Mouse (Mus musculus): ENCODE data around the gene Trim2.

DNA sequence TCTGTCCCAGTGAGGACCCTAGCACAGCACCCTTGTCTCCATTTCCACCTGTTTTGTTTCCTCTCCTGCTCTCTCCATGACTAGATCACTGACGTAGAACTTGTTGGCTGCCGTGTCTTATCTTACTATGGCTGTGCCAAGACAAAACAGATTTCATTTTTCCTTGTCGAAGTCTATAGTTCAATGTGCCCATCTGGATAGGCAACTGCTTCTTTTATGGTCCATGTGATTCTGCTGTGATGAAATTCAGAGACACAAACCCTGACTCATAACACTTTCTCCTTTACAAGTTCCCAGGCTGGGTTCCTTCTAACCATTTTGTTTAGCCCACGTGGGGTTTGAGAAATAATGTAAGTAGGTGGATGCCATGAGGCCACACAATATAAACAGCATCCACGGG, 140.6 kb downstream of the Trim2 start:
- TF ChIP-seq POLR2A (IDR thresholded peaks at IDR 0.05; ENCODE audit: control insufficient read depth, low read depth, low read length), result no peak
- TF ChIP-seq CTCF (IDR thresholded peaks at IDR 0.05; ENCODE audit: control insufficient read depth, insufficient read depth, insufficient replicate concordance, low read depth, low read length), result no peak

All from testis, adult 2 months (tissue).